In genomic region chr10:78244058-78244437, GRCm38 (mm10) we compare ENCODE assay signal across 8 mouse cellular contexts. TPM values are rescaled to one million over a fixed set of nuclear protein-coding genes. Genes with fewer than 3 reads are reported as not detected.
A peak's percentile ranks its signal among the peaks of the same experiment; 100 is the strongest.
DNase-seq lines count a peak whose midpoint lies in the region; ATAC-seq and TF ChIP-seq lines count a peak whose summit lies in the region.

No protein-coding gene starts in this region.

- POLR2A ChIA-PET in Patski (lab: Charles Lee) = interaction anchor here (0.6 to 1.3 kb wide), 6 partner anchors 26 to 190 kb away, joined by 3 read pairs; partner anchors contain the start of gene Pwp2

- peak; percentile 56 for DNase-seq in CD4-positive helper T cell, adult 2 months (ENCODE audit: low read depth, low spot score)
- DNase-seq in Patski (ENCODE audit: low read depth, low spot score) = no peak
- DNase-seq in embryo, embryonic 9.5 days (ENCODE audit: extremely low spot score) = peak; percentile 67
- peak; percentile 34 for DNase-seq in kidney, postnatal 0 days (ENCODE audit: low spot score)
- peak; percentile 43 for DNase-seq in lung, postnatal 25 days (ENCODE audit: low spot score)
- DNase-seq in retina, postnatal 1 day = peak; percentile 50
- DNase-seq in frontal cortex, adult 2 months (ENCODE audit: extremely low spot score in 1 of 2, low spot score in 1 of 2) = no peak

- peak overlapping the region; percentile 93 for H3K4me3 ChIP-seq in heart, embryonic 13.5 days
- H3K4me3 ChIP-seq in kidney, postnatal 0 days (replicated peaks; ENCODE audit: low read depth, low read length) = peak overlapping the region; percentile 80

- H3K9ac ChIP-seq in heart, embryonic 13.5 days = peak overlapping the region; percentile 91
- H3K9ac ChIP-seq in kidney, postnatal 0 days (ENCODE audit: low read depth, low read length) = peak overlapping the region; percentile 86

- WGBS in heart, embryonic 13.5 days = under 1% methylated on average over 32 of the region's 33 CpGs
- under 1% methylated on average over 25 of the region's 33 CpGs for WGBS in kidney, postnatal 0 days

- peaks cover 15% of the 10 kb centered on the region for H3K4me1 ChIP-seq in heart, embryonic 13.5 days
- peaks cover 8% of the 10 kb centered on the region; the same call in 1 of the 2 replicates for H3K4me1 ChIP-seq in kidney, postnatal 0 days (replicated peaks; ENCODE audit: insufficient read depth, low read length)

- no peak for TF ChIP-seq CTCF in Patski (IDR thresholded peaks at IDR 0.05)
- TF ChIP-seq CTCF in kidney, postnatal 0 days (IDR thresholded peaks at IDR 0.05; ENCODE audit: low read depth) = no peak

- in situ Hi-C loops in Patski (cut with MboI; ENCODE audit: low pct_unique_long_range_greater_than_20kb) = no loop called here

- H3K9me3 ChIP-seq in heart, embryonic 13.5 days = no peaks in the 10 kb centered on the region
- H3K9me3 ChIP-seq in kidney, postnatal 0 days (replicated peaks; ENCODE audit: low read length) = no peaks in the 10 kb centered on the region

- peak; percentile 57 for ATAC-seq in Patski
- peak; percentile 33 for ATAC-seq in heart, embryonic 13.5 days (ENCODE audit: extremely low read depth, insufficient number of reproducible peaks, low FRiP score, low TSS enrichment)
- peak; percentile 67 for ATAC-seq in kidney, postnatal 0 days (replicated peaks; ENCODE audit: low FRiP score, low read depth)

- H3K27ac ChIP-seq in heart, embryonic 13.5 days (replicated peaks) = peak overlapping the region; percentile 69
- peak overlapping the region; percentile 44; the same call in 1 of the 2 replicates for H3K27ac ChIP-seq in kidney, postnatal 0 days

- peak overlapping the region; percentile 99 for H3K4me2 ChIP-seq in heart, embryonic 13.5 days
- peak overlapping the region; percentile 97 for H3K4me2 ChIP-seq in kidney, postnatal 0 days (ENCODE audit: low read length)

- no peaks in the 10 kb centered on the region for H3K27me3 ChIP-seq in Patski
- H3K27me3 ChIP-seq in heart, embryonic 13.5 days (replicated peaks) = no peaks in the 10 kb centered on the region
- H3K27me3 ChIP-seq in kidney, postnatal 0 days (ENCODE audit: insufficient read depth, low read length) = no peaks in the 10 kb centered on the region

- H3K36me3 ChIP-seq in heart, embryonic 13.5 days = 0 out of 2 replicates have a peak, but pooled peaks cover 3% of the 10 kb centered on the region
- H3K36me3 ChIP-seq in kidney, postnatal 0 days (ENCODE audit: insufficient read depth, low read length) = no peaks in the 10 kb centered on the region

- CTCF ChIA-PET in Patski (lab: Charles Lee) = interaction anchor here (0.9 to 1.5 kb wide), 3 partner anchors 16 to 21 kb away, joined by 3 to 4 read pairs (median 3); no protein-coding TSS in a partner anchor

RNA-seq across cellular contexts. Expression of gene Trappc10, which starts 0.4 kb away (rescaled TPM):
- polyA plus RNA-seq in Patski (2021) = 40.0 TPM
- polyA plus RNA-seq in heart, embryonic 13.5 days (2015; fragmentation: Nextera tagmentation; extraction: Ambion mirVana) = 10.5 and 11.1 TPM in 2 replicates
- polyA plus RNA-seq in kidney, postnatal 0 days (2015; fragmentation: Nextera tagmentation; extraction: Ambion mirVana) = 17.9 and 21.9 TPM in 2 replicates
- 53.7 and 63.0 TPM in 2 replicates for polyA plus RNA-seq in frontal cortex, adult 2 months (2012; rRNA removed)

RNA-seq across cellular contexts. Expression of gene Pwp2, which starts 59.1 kb away (rescaled TPM):
- 19.7 TPM for polyA plus RNA-seq in Patski (2021)
- polyA plus RNA-seq in heart, embryonic 13.5 days (2015; fragmentation: Nextera tagmentation; extraction: Ambion mirVana) = 10.8 and 11.1 TPM in 2 replicates
- polyA plus RNA-seq in kidney, postnatal 0 days (2015; fragmentation: Nextera tagmentation; extraction: Ambion mirVana) = 13.2 and 13.6 TPM in 2 replicates
- polyA plus RNA-seq in frontal cortex, adult 2 months (2012; rRNA removed) = 16.8 and 18.0 TPM in 2 replicates

Comparison
In these comparisons a context has a peak if more than half of its experiments do, and no peak if none do; other contexts are left out.
1. DNase-seq: peak in CD4-positive helper T cell, adult 2 months (single experiment), embryo, embryonic 9.5 days (single experiment), kidney, postnatal 0 days (single experiment), lung, postnatal 25 days (single experiment) and retina, postnatal 1 day (single experiment); none in Patski (single experiment) and frontal cortex, adult 2 months (0 of 2).
2. Peak in every context shown above with its lines, with median percentiles within 50 percentile points of each other: ATAC-seq.